Mouse (Mus musculus) neutrophil, adult 5-6 weeks (primary cell): ENCODE data around the gene Defb3. TPM values are rescaled to one million over a fixed set of nuclear protein-coding genes. Genes with fewer than 3 reads are reported as not detected.
"Not testable (repeated sequence)": the region's sequence is repeated elsewhere in the genome, so short reads cannot be mapped to it uniquely, and the experiment has no call there.

ENCODE experiments used
- ATAC-seq: fragments of 151-379, 151-347 bp; 2 replicates; pipeline ENCODE4 v1.8.0; 2017; ENCODE audit warnings: mild to moderate bottlenecking, moderate TSS enrichment; ENCODE audit not compliant: insufficient number of reproducible peaks, poor library complexity, low FRiP score, severe bottlenecking; ENCODE audit errors: extremely low read depth
- total RNA-seq: library from RNA; stranded (forward); fragments of 200-1000 nt; gene quantifications from 2 replicates; pipeline ENCODE4 v1.2.3, GENCODE M21; 2017

Gene Defb3
- total RNA-seq = not detected in 2 replicates

- not testable (repeated sequence) for ATAC-seq
Observed at GRCm38 (mm10) chr8:19293060-19293459, at the start of gene Defb3. Defb3 (plus strand) TSS chr8:19293360.

GRCm38 (mm10) chr8:19247280-19247679 lies 45.9 kb upstream of the Defb3 start, which contains the start of gene Defb5:
Defb5 (plus strand) TSS chr8:19247580.
- ATAC-seq = no peak

- ATAC-seq = no peak
Observed at GRCm38 (mm10) chr8:19258136-19258535, 35.0 kb upstream of the Defb3 start.

GRCm38 (mm10) chr8:19259667-19260066 lies 33.5 kb upstream of the Defb3 start:
- ATAC-seq = no peak

- ATAC-seq = not testable (repeated sequence)
Observed at GRCm38 (mm10) chr8:19298361-19298760, 5.2 kb downstream of the Defb3 start.

GRCm38 (mm10) chr8:19331836-19332235 lies 38.7 kb downstream of the Defb3 start:
- ATAC-seq = no peak

Other genes with a start within 250 kb of the Defb3 start
- gene Defb39, start 228.6 kb upstream of the Defb3 start, total RNA-seq = not detected in 2 replicates
- not detected in 2 replicates for gene Defb12, start 178.5 kb upstream of the Defb3 start, total RNA-seq
- not detected in 2 replicates for gene Defb34, start 169.6 kb upstream of the Defb3 start, total RNA-seq
- gene Gm45826, start 152.6 kb upstream of the Defb3 start, total RNA-seq = 4.5 TPM in 1 of 2 replicates, not detected in the other
- gene Defb14, start 99.0 kb upstream of the Defb3 start, total RNA-seq = 7.0 TPM in 1 of 2 replicates, not detected in the other
- gene Defb4, start 94.7 kb upstream of the Defb3 start, total RNA-seq = not detected in 2 replicates
- not detected in 2 replicates for gene Defb6, start 67.9 kb upstream of the Defb3 start, total RNA-seq
- gene Defb46, start 53.4 kb upstream of the Defb3 start, total RNA-seq = not detected in 2 replicates
- not detected in 2 replicates for gene Defb5, start 45.8 kb upstream of the Defb3 start, total RNA-seq
- not detected in 2 replicates for gene Defb8, start 154.2 kb downstream of the Defb3 start, total RNA-seq
- not detected in 2 replicates for gene Defb7, start 201.7 kb downstream of the Defb3 start, total RNA-seq